Mouse (Mus musculus): ENCODE data around the gene Echs1.

DNA sequence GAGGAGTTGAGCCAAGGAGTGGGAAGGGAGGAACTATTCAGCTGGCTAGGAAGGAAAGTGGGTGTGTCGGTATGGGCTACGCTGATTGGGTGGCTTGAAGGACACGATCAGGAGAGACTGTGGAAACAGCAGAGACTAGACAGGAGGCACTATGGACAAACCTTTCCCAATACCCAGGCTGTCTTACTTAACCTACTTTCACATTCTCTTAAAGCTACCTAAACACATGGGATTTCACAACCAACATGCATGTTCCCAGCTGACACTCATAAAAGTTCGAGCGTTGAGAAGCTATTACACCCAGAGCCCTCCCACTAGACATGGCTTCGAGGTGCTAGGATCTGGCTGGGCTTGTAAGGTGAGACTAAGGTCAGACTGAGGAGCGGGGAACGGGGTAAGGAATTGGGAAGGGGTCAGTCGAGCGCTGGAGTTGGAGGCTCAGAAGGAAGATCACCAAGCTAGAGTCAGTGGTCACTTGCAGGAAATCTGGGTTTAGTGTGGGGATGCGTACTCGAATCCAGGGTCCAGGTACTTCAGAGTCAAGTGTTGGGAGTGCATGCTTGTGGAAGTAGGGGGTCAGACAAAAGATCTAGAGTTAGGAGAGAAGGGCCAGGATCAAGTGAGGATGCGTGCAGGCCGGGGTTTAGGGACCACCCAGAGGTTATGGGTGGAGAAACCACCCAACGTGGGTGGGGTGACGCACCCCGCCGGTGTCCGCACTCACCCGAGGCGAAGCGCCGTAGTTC lies 520 bp downstream of the Echs1 start, which contains the start of gene Paox:
- no peak for TF ChIP-seq CTCF (IDR thresholded peaks at IDR 0.05; ENCODE audit: borderline replicate concordance, insufficient read depth, low read length)
- peak; percentile 58 for TF ChIP-seq POLR2A (IDR thresholded peaks at IDR 0.05; ENCODE audit: low read depth, low read length)
